Mouse (Mus musculus): ENCODE data around the gene Xcr1.

DNA sequence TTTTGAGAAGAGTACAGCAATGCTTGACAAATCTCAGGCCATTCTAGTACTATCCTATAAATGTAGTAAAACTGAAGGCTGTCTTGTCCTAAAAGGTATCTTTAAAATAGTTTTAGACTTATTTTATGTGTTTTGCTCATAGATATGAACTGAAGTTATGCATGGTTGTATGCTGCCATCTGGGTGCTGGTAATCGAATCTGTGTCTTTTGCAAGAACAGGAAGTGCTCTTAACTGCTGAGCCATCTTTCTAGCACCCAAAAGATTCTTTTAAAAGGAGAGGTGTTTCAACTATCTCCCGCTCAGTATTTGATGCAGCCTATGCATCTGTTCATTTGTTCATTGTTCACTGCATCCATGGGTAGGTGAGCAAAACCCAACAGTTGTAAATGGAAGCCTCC lies 56.6 kb downstream of the Xcr1 start:
- TF ChIP-seq ZMIZ1 (IDR thresholded peaks at IDR 0.05; ENCODE audit: low read depth, low read length) (no peak), CTCF (conservative IDR thresholded peaks at IDR 0.05 in 1 of 2, IDR thresholded peaks at IDR 0.05 in 1 of 2; ENCODE audit: low read depth in 2 of 2, low read length in 2 of 2) (no peak), EP300 (IDR thresholded peaks at IDR 0.05; ENCODE audit: low read length) (no peak)

Measured in CH12.LX (cell line).